Mouse (Mus musculus) gastrocnemius, adult 2 months (tissue): Measurements from ENCODE around the gene Gm3696. TPM values are rescaled to one million over a fixed set of nuclear protein-coding genes. Genes with fewer than 3 reads are reported as not detected.
A peak's percentile ranks its signal among the peaks of the same experiment; 100 is the strongest.
"Not testable (repeated sequence)": the region's sequence is repeated elsewhere in the genome, so short reads cannot be mapped to it uniquely, and the experiment has no call there.

ENCODE experiments used
- DNase-seq: peaks from one replicate; pipeline ENCODE4 v3.0.0; 2022
- H3K27ac ChIP-seq: fragments of 200-600 bp; 2 replicates; pipeline ENCODE4 v1.8.1; 2022; ENCODE audit warnings: mild to moderate bottlenecking
- H3K4me3 ChIP-seq: fragments of 200-600 bp; 2 replicates; pipeline ENCODE4 v1.8.1; 2022; ENCODE audit warnings: mild to moderate bottlenecking, moderate library complexity
- intact Hi-C: fragments of 180-260 bp; cut with DNase I; formaldehyde crosslinking; loops from one replicate; pipeline ENCODE4 v1.15.1; 2025
- long read RNA-seq, 2 experiments: library from polyadenylated mRNA; stranded (forward); transcript quantifications; one replicate each; pipeline ENCODE4 v2.0.0; 2021
- total RNA-seq, 2 experiments: library from RNA; stranded (reverse); gene quantifications; 2 replicates each; pipeline ENCODE4 v1.2.3; 2021

Gm3696 gene
- under 1 TPM in 1 of 2 experiments, not detected in 1; 0.17 TPM for total RNA-seq
- long read RNA-seq, experiment 1, result 0 reads
- long read RNA-seq, experiment 2, result 0 reads

DNA sequence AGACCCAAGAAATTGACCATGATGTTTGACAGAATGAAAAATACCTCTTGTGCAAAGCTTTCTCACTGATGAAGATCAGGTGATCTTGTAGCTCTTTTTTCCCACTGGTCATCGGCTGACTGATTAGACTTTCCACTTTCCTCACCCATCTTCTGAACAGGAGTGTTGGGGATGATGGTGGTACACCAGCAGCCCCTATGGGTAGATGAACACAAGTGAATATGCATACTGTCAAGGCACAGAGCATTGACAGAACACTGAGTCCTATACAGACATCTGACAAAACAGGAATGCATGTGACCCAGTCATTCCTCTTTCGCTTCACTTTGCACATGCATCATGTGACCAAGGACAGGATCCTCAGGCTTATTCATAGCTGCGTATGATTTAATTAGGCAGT, at the start of gene Gm3696:
Gene Gm3696, minus strand, starts transcription at position 101 of the 400 bp plus-strand sequence.
- H3K4me3 ChIP-seq, intact Hi-C loops, DNase-seq, H3K27ac ChIP-seq: not testable (repeated sequence)

DNA sequence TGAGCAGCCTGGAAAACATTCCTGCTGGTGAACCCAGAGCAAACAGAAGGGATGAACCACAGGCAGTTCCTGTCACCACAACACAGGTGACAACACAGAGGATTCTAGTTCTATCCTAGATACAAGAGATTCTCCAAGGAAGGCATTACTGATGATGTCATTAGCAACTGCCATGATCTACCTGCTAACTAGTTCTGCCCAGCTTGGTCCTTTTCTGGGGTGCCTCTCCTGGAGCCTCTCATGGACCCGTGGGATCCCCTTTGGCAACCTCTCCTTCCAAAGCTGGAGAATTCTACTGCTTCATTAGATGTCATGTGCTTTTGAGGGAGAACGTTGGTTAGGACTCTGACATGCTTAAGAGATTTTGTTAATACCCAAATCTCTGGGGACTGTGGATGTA, 24.9 kb upstream of the Gm3696 start, which contains the start of gene Gm6676:
Gene Gm6676, minus strand, starts transcription at position 101 of the 400 bp plus-strand sequence.
- intact Hi-C loops, DNase-seq, H3K27ac ChIP-seq: not testable (repeated sequence)

DNA sequence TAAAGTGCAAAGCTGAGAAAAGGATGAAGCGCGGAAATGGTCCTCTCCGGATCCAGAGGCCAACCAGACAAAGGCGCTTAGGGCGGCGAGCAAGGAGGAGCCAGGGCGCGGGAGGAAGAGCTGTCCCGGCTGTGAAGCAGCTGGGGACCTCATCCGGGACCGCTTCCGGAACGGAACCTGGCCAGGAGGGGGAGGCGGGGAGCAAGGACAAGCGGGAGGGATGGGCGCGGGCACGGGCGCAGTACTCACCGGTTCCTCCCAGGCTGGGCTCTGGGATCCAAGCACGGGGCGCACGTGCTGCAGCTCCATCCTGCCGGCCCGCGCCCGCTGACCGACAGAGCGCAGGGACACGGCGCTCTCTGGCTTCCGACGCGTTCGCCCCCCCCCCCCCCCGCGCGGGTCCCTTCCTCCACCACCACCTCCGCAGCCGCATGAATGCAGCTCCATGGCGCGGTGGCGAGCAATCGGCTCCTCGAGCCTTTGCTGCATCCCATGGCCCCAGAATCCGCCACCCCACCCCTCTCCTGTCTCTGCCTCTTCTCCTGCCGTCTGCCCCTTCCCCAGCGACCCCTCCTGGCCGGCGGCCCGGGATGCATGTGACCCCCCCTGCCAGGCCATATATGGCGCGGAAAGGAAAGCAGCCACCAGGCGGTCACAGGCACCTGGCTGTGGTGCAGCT, 4.8 kb upstream of the Gm3696 start:
- intact Hi-C loops, H3K27ac ChIP-seq: not testable (repeated sequence)
- 0 out of 2 replicates have a peak overlapping the region, but pooled peaks have one; percentile 40 for H3K4me3 ChIP-seq
- peak; percentile 13 for DNase-seq

More for the DNA sequence above, 24.9 kb upstream of the Gm3696 start, which contains the start of gene Gm6676:
- H3K4me3 ChIP-seq, result not testable (repeated sequence)

DNA sequence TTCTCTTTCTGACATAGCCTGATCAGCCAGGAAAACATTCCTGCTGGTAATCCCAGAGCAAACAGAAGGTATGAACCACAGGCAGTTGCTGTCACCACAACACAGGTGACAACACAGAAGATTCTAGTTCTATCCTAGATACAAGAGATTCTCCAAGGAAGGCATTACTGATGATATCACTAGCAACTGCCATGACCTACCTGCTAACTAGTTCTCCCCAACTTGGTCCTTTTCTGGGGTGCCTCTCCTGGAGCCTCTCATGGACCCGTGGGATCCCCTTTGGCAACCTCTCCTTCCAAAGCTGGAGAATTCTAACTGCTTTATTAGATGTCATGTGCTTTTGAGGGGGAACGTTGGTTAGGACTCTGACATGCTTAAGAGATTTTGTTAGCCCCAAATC, 55.6 kb downstream of the Gm3696 start, which contains the start of gene Gm3685:
Gene Gm3685, minus strand, starts transcription at position 101 of the 400 bp plus-strand sequence.
- H3K4me3 ChIP-seq, DNase-seq, intact Hi-C loops, H3K27ac ChIP-seq: not testable (repeated sequence)

Other genes with a start within 250 kb of the Gm3696 start
- gene Gm3667, start 210.7 kb downstream of the Gm3696 start, total RNA-seq, result under 1 TPM in 1 of 2 experiments, not detected in 1; 0.28 TPM
- gene Gm6356, start 126.8 kb downstream of the Gm3696 start, total RNA-seq, result not detected
- gene Gm10406, start 73.2 kb downstream of the Gm3696 start, total RNA-seq, result not detected
- not detected for gene Gm3685, start 55.7 kb downstream of the Gm3696 start, total RNA-seq
- not detected for gene Gm6676, start 24.8 kb upstream of the Gm3696 start, total RNA-seq
- gene Gm3512, start 73.9 kb upstream of the Gm3696 start, total RNA-seq, result under 1 TPM in 1 of 2 experiments, not detected in 1; 0.20 TPM
- gene Gm16434, start 93.9 kb upstream of the Gm3696 start, total RNA-seq, result not detected
- gene Gm3727, start 164.1 kb upstream of the Gm3696 start, total RNA-seq, result not detected
- gene Gm3739, start 214.4 kb upstream of the Gm3696 start, total RNA-seq, result not detected
- not detected for gene Gm5797, start 231.8 kb upstream of the Gm3696 start, total RNA-seq